Mouse (Mus musculus): ENCODE measurements around the gene Zfp113.
"Not testable (repeated sequence)": the region's sequence is repeated elsewhere in the genome, so short reads cannot be mapped to it uniquely, and the experiment has no call there.

The Zfp113 gene

DNA sequence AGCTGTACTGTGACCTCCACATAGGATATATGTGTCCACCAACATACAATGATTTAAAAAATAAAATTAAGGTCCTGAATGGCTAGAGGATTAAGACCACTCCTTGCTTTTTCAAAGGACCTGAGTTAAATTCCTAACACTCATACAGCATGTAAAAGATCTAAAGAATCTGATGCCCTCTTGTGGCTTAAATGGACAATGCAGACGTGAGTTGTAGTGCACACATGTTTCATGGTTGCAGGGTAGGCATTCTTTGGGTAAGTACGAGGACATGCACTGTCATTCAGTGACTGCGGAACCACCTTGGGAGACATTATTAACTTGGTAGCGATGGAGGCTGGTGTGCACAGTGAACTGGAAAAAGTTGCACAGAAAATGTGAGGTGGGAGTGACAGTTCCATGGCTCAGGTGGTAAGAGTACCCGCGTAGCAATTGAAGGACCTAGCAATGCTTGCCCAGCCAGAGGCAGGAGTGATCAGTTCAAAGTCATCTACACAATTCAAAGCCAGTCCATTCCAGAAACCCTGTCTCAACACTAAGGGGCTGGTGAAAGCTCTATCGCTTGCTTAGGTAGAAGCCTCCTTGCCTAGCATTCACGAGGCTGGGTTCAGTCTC lies 17.5 kb downstream of the Zfp113 start:
- DNase-seq (ENCODE audit: low spot score in 2 of 2), result peak in 1 of 2 experiments; percentile 12

DNA sequence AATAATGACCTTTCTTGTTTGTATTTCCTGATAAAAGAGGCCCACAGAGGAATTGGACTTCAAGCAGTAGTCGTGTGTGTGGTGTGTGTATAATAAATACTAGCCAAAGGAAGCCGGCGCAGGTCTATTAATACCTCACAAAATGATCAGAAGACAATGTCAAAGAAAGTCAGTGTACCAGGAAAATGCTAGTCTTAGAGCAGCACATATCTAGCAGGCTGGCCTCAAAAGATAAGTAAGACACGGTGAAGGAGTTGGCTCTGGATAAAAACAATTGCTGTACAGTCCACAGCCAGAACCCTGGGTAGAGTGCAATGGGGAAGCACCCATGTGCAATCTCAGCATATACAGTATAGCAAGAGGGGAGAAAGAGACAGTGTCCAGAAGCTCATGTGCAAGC lies 18.3 kb downstream of the Zfp113 start:
- DNase-seq (ENCODE audit: low spot score in 2 of 2), result no peak

DNA sequence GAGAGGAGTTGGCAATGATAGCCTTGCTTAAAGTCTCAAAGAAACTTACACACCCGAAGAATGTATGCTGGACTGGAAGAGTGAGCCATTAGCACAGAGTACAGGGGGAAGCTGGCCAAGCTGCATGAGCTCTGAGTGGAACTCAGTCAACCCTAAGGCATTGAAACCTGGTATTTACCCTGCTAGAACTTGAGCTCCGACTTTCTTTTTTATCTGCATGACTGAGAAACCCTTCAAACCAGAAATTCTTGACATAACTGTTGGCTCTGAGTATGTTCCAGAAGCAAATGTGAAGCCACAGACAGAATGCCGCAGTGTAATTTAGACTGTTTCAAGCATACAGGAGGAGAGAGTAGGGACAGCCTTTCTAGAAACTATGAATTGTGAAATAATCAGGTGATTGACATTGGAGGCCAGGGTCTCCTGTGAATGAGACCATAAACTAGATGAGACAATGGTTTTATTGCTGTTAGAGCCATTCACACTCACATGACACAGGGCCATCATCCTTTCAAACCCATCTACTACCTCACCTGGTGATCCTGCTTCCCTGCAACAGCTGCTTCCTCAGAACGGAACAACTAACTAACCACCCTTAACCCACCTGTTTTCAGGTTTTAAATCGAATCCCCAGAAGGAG lies 23.0 kb downstream of the Zfp113 start:
- DNase-seq (ENCODE audit: low spot score in 2 of 2), result no peak

DNA sequence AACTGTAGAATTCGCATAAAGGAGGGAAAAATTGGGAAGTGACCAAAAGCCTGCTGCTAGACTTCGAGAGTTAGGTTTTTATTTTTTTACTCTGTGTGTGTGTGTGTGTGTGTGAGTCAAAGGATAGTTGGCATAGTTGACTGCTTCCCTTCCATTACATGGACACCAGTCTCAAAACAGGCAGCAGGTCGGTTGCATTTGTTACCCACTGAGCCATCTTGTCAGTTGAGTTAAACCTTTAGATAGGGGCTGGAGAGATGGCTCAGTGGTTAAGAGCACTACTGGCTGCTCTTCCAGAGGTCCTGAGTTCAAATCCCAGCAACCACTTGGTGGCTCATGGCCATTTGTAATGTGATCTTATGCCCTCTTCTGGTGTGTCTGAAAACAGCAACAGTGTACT lies 37.5 kb downstream of the Zfp113 start:
- no peak for DNase-seq (ENCODE audit: low spot score in 2 of 2)

DNA sequence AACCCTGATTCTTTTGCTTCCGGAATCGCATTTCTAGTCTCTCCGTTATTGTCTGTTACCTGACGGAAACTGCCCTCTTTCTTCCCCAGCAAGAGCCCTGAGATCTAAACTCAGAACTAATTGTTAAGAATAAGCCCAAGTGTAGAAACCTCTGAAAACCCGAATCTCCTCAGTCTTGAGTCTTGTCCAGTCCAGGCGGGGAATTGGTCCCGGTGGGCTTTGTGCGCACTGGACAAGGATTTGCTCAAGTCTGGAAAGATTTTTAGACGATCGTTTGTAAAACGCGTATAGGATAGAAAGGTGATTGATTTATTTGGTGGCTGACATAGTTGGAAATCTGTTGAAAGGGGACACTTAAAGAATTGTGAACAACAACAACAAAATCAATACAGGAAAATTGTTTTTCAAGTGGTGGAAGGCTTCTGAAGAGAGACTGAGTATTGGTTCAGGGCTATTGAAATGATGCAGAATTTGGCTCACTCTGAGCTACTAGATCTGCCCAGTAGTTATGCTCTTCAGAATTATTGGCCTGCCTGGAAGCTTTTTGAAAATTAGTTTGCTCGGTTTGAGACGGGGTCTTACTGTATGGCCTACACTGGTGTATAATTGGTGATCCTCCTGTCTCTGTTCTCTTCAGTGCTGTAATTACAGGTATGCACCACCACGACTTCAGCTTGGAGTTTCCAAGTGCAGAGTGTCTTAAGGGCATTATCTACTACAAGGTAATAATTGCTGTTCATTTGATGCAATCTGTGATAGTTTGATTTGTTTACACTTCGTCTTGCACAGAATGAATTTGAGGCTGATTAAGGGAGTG lies 38.1 kb downstream of the Zfp113 start:
- DNase-seq (ENCODE audit: low spot score in 2 of 2), result no peak

DNA sequence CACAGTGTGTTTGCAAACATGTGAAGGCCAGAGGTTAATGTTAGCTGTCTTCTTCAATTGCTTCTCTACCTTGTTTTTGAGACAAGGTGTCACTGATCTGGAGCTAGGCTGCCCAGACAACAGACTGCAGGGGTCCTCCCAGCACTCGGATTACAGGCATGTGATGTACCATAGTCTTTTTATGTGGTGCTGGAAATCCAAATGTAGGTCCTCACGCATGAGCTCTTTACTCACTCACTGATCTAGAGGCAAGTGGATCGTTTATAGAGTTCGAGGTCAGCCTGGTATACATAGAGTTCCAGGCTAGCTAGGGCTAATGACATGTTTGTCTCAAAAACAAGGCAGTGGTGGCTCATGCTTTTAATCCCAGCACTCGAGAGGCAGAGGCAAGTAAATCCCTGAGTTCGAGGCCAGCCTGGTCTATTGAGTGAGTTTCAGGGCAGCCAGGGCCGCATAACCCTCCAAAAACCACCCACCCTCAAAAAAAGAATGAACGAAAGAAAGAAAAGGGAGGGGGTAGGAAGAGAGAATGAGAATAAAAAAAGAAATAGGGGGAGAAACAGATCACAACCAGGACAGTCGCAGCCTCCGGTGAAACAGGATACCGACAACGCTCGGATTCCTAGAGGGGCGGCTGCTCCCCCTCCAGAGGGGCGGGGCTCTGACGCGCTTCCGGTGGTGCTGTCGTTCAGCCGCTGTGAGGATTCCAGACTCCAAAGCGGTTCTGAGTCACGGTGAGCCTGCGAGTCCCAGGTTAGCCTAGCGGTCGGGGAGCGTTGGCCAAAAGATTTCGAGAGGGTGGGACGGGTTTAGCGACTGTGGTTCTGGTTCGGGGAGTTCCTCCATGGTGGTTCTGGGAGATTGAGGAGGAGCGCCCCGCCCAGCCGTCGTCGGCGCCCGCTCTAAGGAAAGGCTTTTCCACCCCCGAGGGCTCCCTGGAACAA lies 39.0 kb downstream of the Zfp113 start, which contains the start of gene Zscan21:
Zscan21 (plus strand) TSS at position 649 of the 944 bp plus-strand sequence.
- DNase-seq (ENCODE audit: low spot score in 2 of 2), result peak; percentile 67 to 83

DNA sequence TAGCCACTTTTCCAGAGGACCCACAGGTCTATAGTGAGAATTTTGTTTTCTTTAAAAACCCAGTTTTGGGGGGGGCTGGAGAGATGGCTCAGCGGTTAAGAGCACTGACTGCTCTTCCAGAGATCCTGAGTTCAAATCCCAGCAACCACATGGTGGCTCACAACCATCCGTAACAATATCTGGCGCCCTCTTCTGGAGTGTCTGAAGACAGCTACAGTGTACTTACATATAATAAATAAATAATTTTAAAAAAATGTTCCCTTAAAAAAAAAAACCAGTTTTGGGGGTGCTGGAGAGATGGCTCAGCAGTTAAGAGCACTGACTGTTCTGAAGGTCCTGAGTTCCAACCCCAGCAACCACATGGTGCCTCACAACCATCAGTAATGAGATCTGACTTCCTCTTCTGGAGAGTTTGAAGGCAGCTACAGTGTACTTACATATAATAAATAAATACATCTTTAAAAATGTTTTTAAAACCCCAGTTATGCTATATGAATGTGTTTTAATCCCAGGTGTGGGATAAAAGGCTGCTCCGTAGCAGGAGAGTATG lies 45.6 kb downstream of the Zfp113 start:
- DNase-seq (ENCODE audit: low spot score in 2 of 2), result not testable (repeated sequence)

DNA sequence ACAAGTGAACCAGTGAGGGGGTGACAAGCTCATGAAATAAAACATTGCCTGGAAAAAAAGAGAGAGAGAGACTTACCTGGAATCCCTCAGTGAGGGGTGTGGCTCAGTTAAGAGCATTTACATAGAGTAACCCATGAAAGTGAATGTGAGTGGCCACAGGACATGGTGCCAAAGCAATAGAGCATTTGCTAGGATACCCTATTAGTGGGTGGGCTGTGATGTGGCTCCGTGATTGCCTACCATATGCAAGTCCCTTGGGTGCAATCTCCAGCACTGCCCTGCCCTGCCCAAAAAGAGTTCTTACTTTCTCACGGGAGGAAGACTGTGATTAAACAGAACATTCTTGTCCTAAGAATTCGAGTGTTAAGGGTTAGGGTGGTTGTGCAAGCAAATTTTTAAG lies 48.4 kb downstream of the Zfp113 start:
- DNase-seq (ENCODE audit: low spot score in 2 of 2), result no peak

DNA sequence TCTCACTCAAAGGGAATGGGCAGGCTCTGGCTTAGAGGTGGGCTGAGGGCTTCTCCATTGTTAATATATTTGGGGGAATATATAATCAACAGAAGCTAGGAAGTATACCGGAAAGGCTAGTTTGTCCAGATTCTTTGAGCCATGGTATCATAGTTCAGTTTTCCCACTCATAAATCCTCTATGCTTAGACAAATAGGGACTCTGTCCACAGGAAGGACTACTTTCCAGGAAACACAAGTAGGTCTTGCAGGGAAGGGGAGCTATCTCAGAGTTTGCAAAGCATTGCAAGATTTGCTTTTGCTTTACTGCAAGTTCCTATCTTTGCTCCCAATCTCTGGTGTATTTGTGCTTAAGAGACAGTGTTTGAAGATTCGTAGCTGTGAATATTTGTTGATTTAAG lies 50.6 kb downstream of the Zfp113 start:
- no peak for DNase-seq (ENCODE audit: low spot score in 2 of 2)

DNA sequence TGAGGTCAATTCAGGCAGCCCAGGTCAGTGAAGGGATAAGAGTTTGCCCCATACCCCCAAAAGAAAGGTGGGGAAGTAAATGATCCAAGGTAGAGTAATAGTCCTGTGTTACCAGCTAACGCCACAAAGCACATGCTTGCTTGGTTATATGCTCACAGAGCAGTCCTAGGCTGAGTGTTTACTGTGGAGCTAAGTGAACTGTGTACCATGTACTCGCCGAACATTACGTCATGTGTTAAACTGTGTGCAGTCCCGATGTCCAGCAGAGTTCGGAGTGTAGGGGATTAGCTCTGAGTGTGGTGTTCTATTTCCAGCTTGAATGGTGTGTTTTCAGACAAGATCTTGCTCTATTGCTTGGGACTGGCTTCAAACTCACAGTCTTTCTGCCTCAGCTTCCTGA lies 61.1 kb downstream of the Zfp113 start:
- no peak for DNase-seq (ENCODE audit: low spot score in 2 of 2)

DNA sequence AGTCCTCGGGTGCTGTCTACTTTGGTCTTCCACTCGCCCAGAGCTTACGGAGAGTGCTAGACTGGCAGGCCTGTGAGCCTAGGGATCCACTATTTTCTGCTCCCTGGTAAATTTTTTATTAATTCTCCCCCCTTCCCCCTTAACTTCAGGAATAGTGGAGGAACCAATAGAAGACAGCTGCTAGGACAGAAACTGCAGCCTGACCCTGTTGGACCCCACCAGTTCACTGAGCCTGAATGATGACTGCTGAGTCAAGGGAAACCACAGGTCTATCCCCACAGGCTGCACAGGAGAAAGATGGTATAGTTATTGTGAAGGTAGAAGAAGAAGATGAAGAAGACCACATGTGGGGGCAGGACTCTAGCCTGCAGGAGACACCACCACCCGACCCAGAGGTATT lies 62.8 kb downstream of the Zfp113 start:
- no peak for DNase-seq (ENCODE audit: low spot score in 2 of 2)

DNA sequence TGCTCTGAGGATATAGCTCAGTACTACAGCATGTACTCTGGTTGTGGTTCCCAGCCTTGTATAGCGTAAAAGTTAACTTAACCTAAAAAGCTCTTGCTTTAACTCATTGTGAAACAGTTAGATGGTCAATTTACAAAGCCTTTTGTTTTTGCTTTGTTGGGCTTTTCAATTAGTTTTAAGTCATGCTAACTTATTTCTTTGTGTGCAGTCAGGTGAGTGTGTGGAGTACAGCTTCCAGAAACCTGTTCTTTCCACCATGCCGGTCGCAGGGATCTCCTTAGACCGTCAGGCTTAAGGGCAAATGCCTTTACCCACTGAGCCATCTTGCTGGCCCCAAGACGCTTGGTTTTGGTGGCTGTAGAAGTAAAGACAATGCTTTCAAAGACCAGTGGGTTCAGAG lies 64.8 kb downstream of the Zfp113 start:
- no peak for DNase-seq (ENCODE audit: low spot score in 2 of 2)

DNA sequence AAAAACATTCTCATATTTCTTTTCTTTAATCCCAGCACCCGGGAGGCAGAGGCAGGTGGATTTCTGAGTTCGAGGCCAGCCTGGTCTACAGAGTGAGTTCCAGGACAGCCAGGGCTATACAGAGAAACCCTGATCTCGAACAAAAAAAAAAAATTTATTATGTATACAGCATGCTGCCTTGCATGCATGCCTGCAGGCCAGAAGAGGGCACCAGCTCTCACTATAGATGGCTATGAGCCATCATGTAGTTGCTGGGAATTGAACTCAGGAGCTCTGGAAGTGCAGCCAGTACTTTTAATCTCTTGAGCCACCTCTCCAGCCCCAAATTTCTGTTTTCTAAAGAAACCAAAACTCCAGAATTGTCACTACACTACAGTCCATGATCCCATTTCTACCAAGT lies 65.3 kb downstream of the Zfp113 start:
- no peak for DNase-seq (ENCODE audit: low spot score in 2 of 2)
